Mouse (Mus musculus) heart, embryonic 12.5 days (tissue): Measurements from ENCODE around the gene Rtn3. TPM values are rescaled to one million over a fixed set of nuclear protein-coding genes. Genes with fewer than 3 reads are reported as not detected.

Source experiments
- ATAC-seq: fragments of 200-750 bp; cut with Nextera tagmentation; 2 replicates; pipeline ENCODE4 v1.8.0; 2017; ENCODE audit warnings: moderate TSS enrichment, moderate library complexity; ENCODE audit not compliant: insufficient number of reproducible peaks, low FRiP score
- H3K27ac ChIP-seq: fragments of 300-500 bp; sonication (generic); 2 replicates; pipeline ENCODE4 v1.5.1; 2016; ENCODE audit warnings: mild to moderate bottlenecking, moderate library complexity; ENCODE audit not compliant: poor library complexity, severe bottlenecking
- H3K27me3 ChIP-seq: fragments of 300-500 bp; sonication (generic); replicated peaks from 2 replicates; pipeline ENCODE4 v1.6.1; 2016; ENCODE audit warnings: mild to moderate bottlenecking, moderate library complexity
- H3K36me3 ChIP-seq: fragments of 300-500 bp; sonication (generic); 2 replicates; pipeline ENCODE4 v1.6.1; 2016; ENCODE audit warnings: mild to moderate bottlenecking, moderate library complexity
- H3K4me1 ChIP-seq: fragments of 300-500 bp; sonication (generic); replicated peaks from 2 replicates; pipeline ENCODE4 v1.6.1; 2016; ENCODE audit warnings: mild to moderate bottlenecking
- H3K4me2 ChIP-seq: fragments of 300-500 bp; sonication (generic); 2 replicates; pipeline ENCODE4 v1.6.1; 2016; ENCODE audit warnings: mild to moderate bottlenecking, moderate library complexity
- H3K4me3 ChIP-seq: fragments of 300-500 bp; sonication (generic); 2 replicates; pipeline ENCODE4 v1.5.1; 2016; ENCODE audit warnings: mild to moderate bottlenecking
- H3K9ac ChIP-seq: fragments of 300-500 bp; sonication (generic); 2 replicates; pipeline ENCODE4 v1.6.1; 2016; ENCODE audit warnings: mild to moderate bottlenecking, moderate library complexity
- H3K9me3 ChIP-seq: fragments of 300-500 bp; sonication (generic); replicated peaks from 2 replicates; pipeline ENCODE4 v1.6.1; 2016; ENCODE audit warnings: mild to moderate bottlenecking, moderate library complexity
- WGBS: fragments of 180-500 bp; shearing (Covaris S2); methylation state at CpG from one replicate; pipeline ENCODE4 v1.1.7; 2016; 5-methylcytosine and 5-hydroxymethylcytosine counted together
- polyA plus RNA-seq: library from polyadenylated mRNA; unstranded; fragments of >200 nt; fragmentation: Nextera tagmentation; extraction: Ambion mirVana; gene quantifications from 2 replicates; pipeline ENCODE4 v1.2.1, GENCODE M21; 2016

Rtn3 gene
- polyA plus RNA-seq, 1 experiment from 2014 or later, result 158 TPM

DNA sequence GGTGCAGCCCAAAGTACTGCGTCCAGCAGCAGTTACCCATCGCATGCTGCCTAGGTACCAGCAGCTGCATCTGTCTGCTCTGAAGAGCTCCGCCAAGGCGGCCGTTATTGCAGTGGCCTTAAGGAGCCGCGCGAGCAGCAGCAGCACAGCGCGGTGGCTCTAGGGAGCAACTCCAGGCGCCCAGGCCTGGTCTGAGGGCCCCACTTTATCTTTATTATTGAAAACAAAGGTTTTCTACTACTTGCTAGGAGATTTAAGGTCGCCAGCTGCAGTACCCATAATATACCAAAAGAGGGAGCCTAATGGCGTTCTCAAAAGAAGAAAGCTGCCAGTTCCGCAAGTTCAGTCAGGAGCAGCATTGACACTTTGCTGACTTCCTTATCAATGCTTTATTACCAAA lies 41.6 kb downstream of the Rtn3 start:
- Histone ChIP-seq H3K27ac (no peak overlapping the region), H3K9me3 (no peaks in the 10 kb centered on the region), H3K4me1 (peaks cover 6% of the 10 kb centered on the region; the same call in 1 of the 2 replicates), H3K27me3 (no peaks in the 10 kb centered on the region), H3K4me3 (no peak overlapping the region), H3K9ac (no peak overlapping the region), H3K4me2 (no peak overlapping the region), H3K36me3 (peaks cover 11% of the 10 kb centered on the region)
- WGBS, result 58% methylated on average over 14 of the region's 14 CpGs
- no peak for ATAC-seq

DNA sequence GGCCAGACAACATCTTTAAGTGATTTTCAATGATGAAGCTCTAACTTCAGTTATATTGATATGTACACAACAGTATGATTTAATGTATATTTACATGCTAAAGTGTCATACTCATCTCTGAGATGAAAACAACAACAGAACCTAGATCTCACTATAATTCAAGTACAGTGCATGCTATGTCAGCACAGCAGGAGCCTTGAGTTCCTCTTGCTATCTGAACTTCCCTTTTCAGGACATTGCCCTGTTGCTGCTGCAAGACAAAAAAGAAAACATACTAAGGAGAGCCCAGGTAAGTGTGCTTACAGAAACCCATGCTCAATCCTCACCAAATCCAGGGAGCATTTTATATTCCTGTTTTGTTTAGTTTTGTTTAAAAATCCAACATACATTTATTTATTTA lies 44.8 kb downstream of the Rtn3 start:
- ATAC-seq, result no peak
- peaks cover 11% of the 10 kb centered on the region for H3K36me3 ChIP-seq
- H3K9ac ChIP-seq, result no peak overlapping the region
- H3K27ac ChIP-seq, result no peak overlapping the region
- H3K4me2 ChIP-seq, result no peak overlapping the region
- peaks cover 6% of the 10 kb centered on the region; the same call in 1 of the 2 replicates for H3K4me1 ChIP-seq
- no peak overlapping the region for H3K4me3 ChIP-seq
- no peaks in the 10 kb centered on the region for H3K27me3 ChIP-seq
- H3K9me3 ChIP-seq, result no peaks in the 10 kb centered on the region

DNA sequence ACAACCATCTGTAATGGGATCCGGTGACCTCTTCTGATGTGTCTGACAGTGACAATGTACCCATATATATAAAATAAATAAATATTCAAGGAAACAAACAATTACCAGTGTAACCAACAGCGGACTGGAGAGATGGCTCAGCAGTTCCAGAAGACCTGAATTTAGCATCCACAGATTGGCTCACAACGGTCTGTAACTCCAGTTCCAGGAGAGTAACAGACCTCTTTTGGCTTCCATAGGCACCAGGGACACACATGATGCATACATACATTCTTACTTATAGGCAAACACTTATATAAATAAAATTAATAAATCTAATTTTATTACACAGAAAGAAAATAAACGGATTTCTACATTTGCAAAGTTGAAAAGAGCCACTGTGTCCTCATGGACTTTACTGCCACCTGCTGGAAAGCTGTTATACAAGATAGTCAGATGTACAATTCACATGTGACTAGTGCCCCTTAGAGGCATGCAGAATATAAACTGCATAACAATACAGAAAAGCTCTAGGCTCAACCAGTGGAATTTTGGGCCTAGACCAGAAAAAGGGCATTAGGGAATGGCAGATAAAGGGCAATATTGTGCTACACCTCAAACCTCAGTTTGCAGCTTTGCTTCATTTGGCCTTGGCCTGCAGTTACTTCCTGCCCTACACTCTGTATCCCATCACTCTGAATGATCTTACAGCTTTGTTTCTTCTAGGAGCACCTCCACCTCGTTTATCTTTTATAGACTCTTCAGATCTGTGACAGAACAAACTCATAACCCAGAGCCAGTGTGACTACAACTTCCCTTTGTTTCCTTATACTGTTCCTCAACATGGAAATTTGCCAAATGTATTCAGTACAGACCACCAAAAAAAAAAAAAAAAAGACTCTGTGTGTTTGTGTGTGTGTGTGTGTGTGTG lies 46.8 kb downstream of the Rtn3 start:
- H3K27ac ChIP-seq, result no peak overlapping the region
- H3K4me3 ChIP-seq, result no peak overlapping the region
- no peak overlapping the region for H3K4me2 ChIP-seq
- H3K4me1 ChIP-seq, result peaks cover under 1% of the 10 kb centered on the region; the same call in 1 of the 2 replicates
- peaks cover 31% of the 10 kb centered on the region for H3K36me3 ChIP-seq
- ATAC-seq, result no peak; the same call in 1 of the 2 replicates
- H3K9ac ChIP-seq, result no peak overlapping the region
- H3K27me3 ChIP-seq, result no peaks in the 10 kb centered on the region
- H3K9me3 ChIP-seq, result no peaks in the 10 kb centered on the region
- 75% methylated on average over 5 of the region's 5 CpGs for WGBS

DNA sequence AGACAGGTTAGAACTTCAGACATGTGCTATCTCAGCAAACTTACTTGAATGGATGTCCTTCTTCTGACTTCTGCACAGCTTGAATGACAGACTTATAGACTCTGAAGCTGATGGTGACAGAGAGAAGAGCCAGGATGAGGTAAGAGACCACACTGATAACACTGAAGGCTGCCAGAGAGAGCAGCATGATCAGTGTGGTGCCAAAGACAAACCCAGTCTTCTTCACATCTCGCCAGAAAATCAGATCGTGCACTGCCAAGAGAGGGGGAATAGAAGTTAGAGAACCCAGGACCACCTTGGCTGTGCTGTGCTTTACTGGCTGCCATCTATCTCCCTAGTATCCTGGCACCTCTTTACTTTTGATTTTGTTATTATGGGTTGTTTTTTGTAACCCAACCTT lies 48.2 kb downstream of the Rtn3 start:
- WGBS, result 76% methylated on average over 2 of the region's 2 CpGs
- Histone ChIP-seq H3K9ac (no peak overlapping the region), H3K4me1 (no peaks in the 10 kb centered on the region; the same call in 1 of the 2 replicates), H3K4me3 (no peak overlapping the region), H3K9me3 (no peaks in the 10 kb centered on the region), H3K36me3 (peaks cover 43% of the 10 kb centered on the region), H3K27me3 (no peaks in the 10 kb centered on the region), H3K27ac (no peak overlapping the region), H3K4me2 (no peak overlapping the region)
- ATAC-seq, result no peak

DNA sequence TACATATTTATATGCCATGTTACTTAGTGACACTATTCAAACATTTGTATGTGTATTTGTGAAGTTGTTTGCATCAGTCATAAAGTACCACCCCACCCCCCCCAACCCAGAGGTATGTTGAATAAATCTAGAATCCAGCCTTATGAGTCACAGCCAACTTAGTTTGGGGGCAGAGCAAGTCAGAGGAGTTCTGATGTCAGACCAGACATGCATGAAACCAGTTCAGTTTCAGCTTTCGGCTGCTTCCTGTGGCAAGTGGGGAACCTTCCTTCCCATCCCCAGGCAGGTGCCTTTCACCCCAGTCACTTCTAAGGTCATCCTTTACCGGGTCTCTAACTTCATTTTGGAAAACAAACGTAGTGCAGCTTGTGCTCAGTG lies 57.7 kb downstream of the Rtn3 start:
- Histone ChIP-seq H3K9me3 (no peaks in the 10 kb centered on the region), H3K9ac (no peak overlapping the region), H3K36me3 (peaks cover 79% of the 10 kb centered on the region), H3K4me1 (peaks cover 46% of the 10 kb centered on the region), H3K27me3 (no peaks in the 10 kb centered on the region), H3K27ac (no peak overlapping the region), H3K4me3 (no peak overlapping the region), H3K4me2 (no peak overlapping the region)
- ATAC-seq, result no peak
- WGBS, result 47% methylated on average over 3 of the region's 3 CpGs

DNA sequence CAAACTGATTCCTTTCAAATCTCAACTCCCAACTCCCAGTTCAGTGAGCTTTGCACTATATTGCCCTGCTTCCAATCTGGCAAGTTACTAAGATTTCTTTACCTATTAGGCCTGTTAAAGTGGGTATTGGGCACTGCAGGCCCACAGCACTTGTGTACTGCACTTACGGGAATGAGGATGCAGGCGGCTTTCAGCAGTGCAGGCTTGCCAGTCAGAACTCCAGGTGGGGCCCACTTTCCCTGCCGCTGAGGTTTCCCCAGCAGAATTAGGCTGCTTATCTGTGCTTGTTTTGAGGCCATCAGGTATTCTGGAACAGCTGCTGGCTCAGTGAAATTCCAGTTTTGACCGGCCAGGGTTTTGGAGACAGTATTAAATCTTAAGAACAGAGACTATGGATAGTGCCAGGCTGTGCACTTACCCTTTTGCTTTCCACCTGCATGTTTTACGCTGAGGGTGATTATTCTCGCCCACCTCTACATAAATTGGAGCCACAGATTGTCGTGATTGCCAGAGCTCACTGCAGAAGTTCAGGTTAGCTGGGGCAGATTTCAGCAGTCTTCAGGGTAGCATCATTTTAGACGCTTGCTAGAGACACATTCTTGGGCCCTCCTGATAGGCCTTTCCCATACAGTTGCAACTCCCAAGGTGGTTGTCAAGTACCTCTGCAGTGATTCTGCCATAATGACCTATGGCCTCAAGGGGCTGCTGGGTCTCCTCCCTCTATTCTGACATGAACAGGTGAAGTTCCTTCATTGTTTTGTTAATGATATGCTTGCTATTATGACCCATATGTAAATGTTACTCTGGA lies 58.3 kb downstream of the Rtn3 start:
- H3K27me3 ChIP-seq, result no peaks in the 10 kb centered on the region
- 60% methylated on average over 8 of the region's 8 CpGs for WGBS
- no peak for ATAC-seq
- no peaks in the 10 kb centered on the region for H3K9me3 ChIP-seq
- no peak overlapping the region for H3K4me2 ChIP-seq
- H3K27ac ChIP-seq, result no peak overlapping the region
- no peak overlapping the region for H3K4me3 ChIP-seq
- peaks cover 52% of the 10 kb centered on the region for H3K4me1 ChIP-seq
- H3K36me3 ChIP-seq, result peaks cover 82% of the 10 kb centered on the region
- peak overlapping the region; percentile 13; the same call in 1 of the 2 replicates for H3K9ac ChIP-seq

DNA sequence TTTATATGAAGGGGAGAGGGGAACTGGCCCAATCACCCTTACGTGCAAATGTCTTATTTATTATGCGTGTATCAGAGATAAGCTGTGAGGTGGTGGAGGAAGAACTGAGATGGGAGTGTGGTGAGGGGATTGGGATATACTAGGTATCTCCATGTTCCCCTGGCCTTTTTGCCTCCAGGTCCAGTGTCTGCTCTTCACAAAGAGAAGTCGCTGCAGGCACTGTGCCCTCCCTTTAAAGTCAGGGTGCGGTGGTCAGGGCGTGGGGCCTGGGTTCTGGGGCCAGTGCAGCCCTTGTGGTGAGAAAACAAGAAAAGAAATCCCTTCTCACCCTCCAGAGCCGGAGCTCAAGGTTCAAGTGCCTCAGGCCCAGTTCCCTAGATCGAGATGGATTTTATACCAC lies 59.0 kb downstream of the Rtn3 start:
- no peak overlapping the region for H3K27ac ChIP-seq
- H3K4me1 ChIP-seq, result peaks cover 58% of the 10 kb centered on the region
- H3K36me3 ChIP-seq, result peaks cover 77% of the 10 kb centered on the region
- H3K9ac ChIP-seq, result no peak overlapping the region
- no peaks in the 10 kb centered on the region for H3K27me3 ChIP-seq
- no peak overlapping the region for H3K4me3 ChIP-seq
- no peaks in the 10 kb centered on the region for H3K9me3 ChIP-seq
- 76% methylated on average over 7 of the region's 7 CpGs for WGBS
- no peak for ATAC-seq
- no peak overlapping the region for H3K4me2 ChIP-seq

DNA sequence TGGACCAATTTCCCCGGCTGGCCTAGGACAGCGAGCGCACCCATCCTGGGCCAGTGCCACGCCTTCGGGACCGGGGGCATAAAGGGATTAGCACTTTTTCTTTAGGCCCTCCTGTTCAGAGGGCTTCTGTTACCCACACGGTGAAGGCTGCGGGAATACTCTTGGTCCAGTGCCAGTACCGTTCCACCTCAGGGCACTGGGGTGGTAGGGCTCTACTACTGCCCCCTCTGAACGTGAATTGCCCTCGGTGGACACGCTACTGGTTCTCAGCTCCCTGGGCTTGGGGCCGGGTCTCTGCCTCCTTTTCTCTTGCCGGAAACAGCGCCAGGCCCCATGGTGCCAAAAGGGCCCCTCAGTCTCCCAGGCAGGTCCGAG lies 59.4 kb downstream of the Rtn3 start:
- peaks cover 74% of the 10 kb centered on the region for H3K36me3 ChIP-seq
- peaks cover 61% of the 10 kb centered on the region for H3K4me1 ChIP-seq
- peak overlapping the region; percentile 57; the same call in 1 of the 2 replicates for H3K9ac ChIP-seq
- H3K4me2 ChIP-seq, result peak overlapping the region; percentile 59
- H3K9me3 ChIP-seq, result no peaks in the 10 kb centered on the region
- ATAC-seq, result no peak
- WGBS, result 41% methylated on average over 16 of the region's 16 CpGs
- H3K4me3 ChIP-seq, result peak overlapping the region; percentile 23
- H3K27ac ChIP-seq, result peak overlapping the region; percentile 56; the same call in 1 of the 2 replicates
- no peaks in the 10 kb centered on the region for H3K27me3 ChIP-seq

DNA sequence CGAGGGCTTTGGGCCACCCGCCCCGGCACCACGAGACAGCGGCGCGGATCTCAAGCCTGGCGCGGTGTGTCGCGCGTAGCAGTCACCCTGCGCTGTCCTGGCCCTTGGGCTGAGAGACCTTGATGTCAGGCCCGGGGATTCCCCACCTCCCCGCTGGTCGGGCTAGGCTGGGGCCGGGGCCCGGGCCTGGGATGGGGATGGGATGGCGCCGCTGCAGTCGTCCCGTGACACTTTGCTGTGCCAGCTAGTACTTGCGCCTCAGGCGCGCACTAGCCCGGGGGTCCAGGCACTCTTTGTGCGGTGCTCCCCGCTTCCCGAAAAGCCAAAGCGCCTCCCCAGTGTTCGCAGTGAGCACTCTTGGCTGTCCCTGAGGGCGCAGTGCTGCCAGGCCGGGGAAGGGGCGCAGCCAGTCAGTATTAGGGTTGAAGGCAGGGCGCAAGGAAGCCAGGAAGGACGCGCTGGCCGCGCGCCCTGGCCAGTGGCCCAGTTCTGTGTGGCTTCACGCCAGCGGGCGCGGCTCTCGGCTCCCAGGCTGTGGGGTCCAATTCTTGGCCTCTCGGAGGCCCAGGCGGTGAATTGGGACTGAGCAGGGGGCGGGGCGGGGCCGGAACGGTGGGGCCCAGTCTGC lies 59.9 kb downstream of the Rtn3 start:
- H3K4me1 ChIP-seq, result peaks cover 61% of the 10 kb centered on the region
- H3K9me3 ChIP-seq, result no peaks in the 10 kb centered on the region
- H3K9ac ChIP-seq, result peak overlapping the region; percentile 57; the same call in 1 of the 2 replicates
- no peaks in the 10 kb centered on the region for H3K27me3 ChIP-seq
- peak overlapping the region; percentile 23 for H3K4me3 ChIP-seq
- peak overlapping the region; percentile 56 for H3K27ac ChIP-seq
- H3K36me3 ChIP-seq, result peaks cover 68% of the 10 kb centered on the region
- WGBS, result 21% methylated on average over 51 of the region's 51 CpGs
- peak overlapping the region; percentile 59 for H3K4me2 ChIP-seq
- ATAC-seq, result peak; percentile 72

DNA sequence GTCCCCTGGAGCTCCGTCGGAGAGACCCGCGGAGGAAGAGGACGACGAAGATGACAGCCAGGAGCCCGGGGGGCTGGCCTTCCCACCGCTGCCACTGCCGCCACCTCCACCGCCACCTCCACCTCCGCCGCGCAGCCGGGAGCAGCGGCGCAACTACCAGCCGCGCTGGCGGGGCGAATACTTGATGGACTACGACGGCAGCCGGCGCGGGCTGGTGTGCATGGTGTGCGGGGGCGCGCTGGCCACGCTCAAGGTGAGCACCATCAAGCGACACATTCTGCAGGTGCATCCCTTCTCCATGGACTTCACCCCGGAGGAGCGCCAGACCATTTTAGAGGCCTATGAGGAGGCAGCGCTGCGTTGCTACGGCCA lies 60.4 kb downstream of the Rtn3 start:
- H3K9me3 ChIP-seq, result no peaks in the 10 kb centered on the region
- H3K9ac ChIP-seq, result peak overlapping the region; percentile 57
- 19% methylated on average over 35 of the region's 35 CpGs for WGBS
- peak overlapping the region; percentile 59 for H3K4me2 ChIP-seq
- ATAC-seq, result 0 out of 2 replicates have a peak, but pooled peaks have one; percentile 0
- H3K27me3 ChIP-seq, result no peaks in the 10 kb centered on the region
- peak overlapping the region; percentile 56 for H3K27ac ChIP-seq
- peak overlapping the region; percentile 23 for H3K4me3 ChIP-seq
- H3K36me3 ChIP-seq, result peaks cover 64% of the 10 kb centered on the region
- peaks cover 61% of the 10 kb centered on the region for H3K4me1 ChIP-seq
